Mouse (Mus musculus): ENCODE data around the gene R3hcc1l.

DNA sequence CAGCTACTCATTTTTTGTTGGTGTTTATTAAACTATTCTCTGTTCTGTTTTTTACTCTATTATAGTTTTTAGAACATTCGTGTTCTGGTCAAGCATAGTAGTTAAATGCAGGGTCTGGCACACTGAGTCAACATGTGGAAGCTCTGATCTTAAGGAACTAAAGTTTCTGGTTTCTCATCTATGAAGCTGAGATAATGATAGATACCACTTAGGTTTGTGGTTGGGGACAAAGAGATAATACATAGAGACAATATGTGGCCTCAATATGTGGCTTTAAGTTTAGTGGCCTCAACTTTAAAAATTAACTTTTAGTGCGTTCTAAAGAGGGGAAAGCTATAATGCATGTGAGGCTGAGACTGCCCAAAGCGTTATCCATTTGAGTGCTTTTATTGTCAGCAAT, 15.9 kb downstream of the R3hcc1l start:
- TF ChIP-seq POLR2A (IDR thresholded peaks at IDR 0.05; ENCODE audit: low read depth, low read length), result no peak
- TF ChIP-seq CTCF (IDR thresholded peaks at IDR 0.05; ENCODE audit: extremely low read depth, insufficient read depth, insufficient read length, insufficient replicate concordance), result no peak

Measured in spleen, adult 2 months (tissue).